Mouse (Mus musculus) gastrocnemius, adult 18-20 months (tissue): ENCODE data around the gene Zscan4d. TPM values are rescaled to one million over a fixed set of nuclear protein-coding genes. Genes with fewer than 3 reads are reported as not detected.
"Not testable (repeated sequence)": the region's sequence is repeated elsewhere in the genome, so short reads cannot be mapped to it uniquely, and the experiment has no call there.

ENCODE experiments used
- DNase-seq: peaks from one replicate; pipeline ENCODE4 v3.0.0; 2021; ENCODE audit warnings: low spot score
- long read RNA-seq, 2 experiments: library from polyadenylated mRNA; stranded (forward); transcript quantifications; one replicate each; pipeline ENCODE4 v2.0.0; 2021
- total RNA-seq, 2 experiments: library from RNA; stranded (reverse); gene quantifications; 2 replicates each; pipeline ENCODE4 v1.2.3; 2021

Zscan4d gene
- total RNA-seq, result not detected
- long read RNA-seq, experiment 1, result 0 reads
- long read RNA-seq, experiment 2, result 0 reads

- DNase-seq, result not testable (repeated sequence)
Measured at GRCm38 (mm10) chr7:11166059-11166458, at the start of gene Zscan4d. TSS of gene Zscan4d (minus strand) at chr7:11166159.

- not testable (repeated sequence) for DNase-seq
Measured at GRCm38 (mm10) chr7:11158036-11158435, 7.9 kb downstream of the Zscan4d start.

Other genes with a start within 250 kb of the Zscan4d start
- gene Zscan4c, start 160.4 kb downstream of the Zscan4d start, total RNA-seq, result not detected
- not detected for gene Zscan4-ps1, start 96.5 kb downstream of the Zscan4d start, total RNA-seq
- gene Zscan4e, start 144.5 kb upstream of the Zscan4d start, total RNA-seq, result not detected
- gene Zscan4f, start 231.8 kb upstream of the Zscan4d start, total RNA-seq, result not detected